Mouse (Mus musculus): ENCODE measurements around the gene Nrxn1. TPM values are rescaled to one million over a fixed set of nuclear protein-coding genes. Genes with fewer than 3 reads are reported as not detected.

Nrxn1 gene
- total and polyA plus RNA-seq, 3 experiments: not detected

DNA sequence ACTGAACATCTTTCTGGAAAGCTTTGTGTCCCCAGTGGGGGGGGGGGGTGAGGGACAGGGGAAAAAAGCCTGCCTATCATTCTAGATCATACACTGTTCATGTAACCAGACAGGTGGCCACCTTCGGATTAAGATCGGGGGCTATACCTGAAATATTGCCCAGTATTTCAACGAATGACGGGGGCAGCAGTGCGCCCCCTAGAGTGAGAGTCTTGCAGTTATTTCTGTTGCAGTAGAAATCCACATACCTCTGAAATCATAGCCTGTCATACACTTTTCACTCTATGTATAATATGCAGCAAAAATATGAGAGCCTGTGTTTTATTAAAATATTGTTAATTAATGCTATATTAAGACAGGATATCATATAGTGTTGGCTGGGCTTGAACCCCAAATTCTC, 636.1 kb downstream of the Nrxn1 start:
- no peaks in the 10 kb centered on the region for H3K4me1 ChIP-seq (ENCODE audit: control insufficient read depth in 1 of 2, insufficient read depth in 2 of 2, low read length in 2 of 2)
- H3K36me3 ChIP-seq (ENCODE audit: control insufficient read depth in 1 of 2, insufficient read depth in 2 of 2, low read length in 2 of 2): no peaks in the 10 kb centered on the region
- DNase-seq (ENCODE audit: low read depth, low spot score): no peak
- no peaks in the 10 kb centered on the region for H3K79me2 ChIP-seq (ENCODE audit: control insufficient read depth, insufficient read depth, low read length, poor library complexity)
- H3K4me3 ChIP-seq (ENCODE audit: control insufficient read depth in 1 of 2, insufficient read depth in 1 of 2, low read depth in 2 of 2, low read length in 2 of 2): no peak overlapping the region
- H3K27ac ChIP-seq (ENCODE audit: control insufficient read depth, low read depth, low read length): no peak overlapping the region
- no peaks in the 10 kb centered on the region for H3K27me3 ChIP-seq (ENCODE audit: control insufficient read depth in 1 of 2, insufficient read depth in 2 of 2, low read length in 2 of 2)
- TF ChIP-seq CTCF (IDR thresholded peaks at IDR 0.05 in 2 of 3, conservative IDR thresholded peaks at IDR 0.05 in 1 of 3; ENCODE audit: control insufficient read depth in 1 of 3, insufficient read depth in 1 of 3, low read depth in 2 of 3, low read length in 3 of 3, poor library complexity in 1 of 3, severe bottlenecking in 1 of 3): no peak; a peak in 1 of 6 replicates
- TF ChIP-seq SMC3 (IDR thresholded peaks at IDR 0.05; ENCODE audit: low read depth, low read length): no peak
- no peak for TF ChIP-seq MAFK (IDR thresholded peaks at IDR 0.05; ENCODE audit: borderline replicate concordance, low read depth, low read length)
- TF ChIP-seq MAX (IDR thresholded peaks at IDR 0.05; ENCODE audit: low read length): no peak
- no peak for TF ChIP-seq E2F4 (IDR thresholded peaks at IDR 0.05; ENCODE audit: borderline replicate concordance, low read depth, low read length)
- no peak overlapping the region for H3K9ac ChIP-seq (ENCODE audit: control insufficient read depth, low read depth, low read length, poor library complexity, severe bottlenecking)
- no peaks in the 10 kb centered on the region for H3K9me3 ChIP-seq (replicated peaks; ENCODE audit: insufficient read depth, low read length)

DNA sequence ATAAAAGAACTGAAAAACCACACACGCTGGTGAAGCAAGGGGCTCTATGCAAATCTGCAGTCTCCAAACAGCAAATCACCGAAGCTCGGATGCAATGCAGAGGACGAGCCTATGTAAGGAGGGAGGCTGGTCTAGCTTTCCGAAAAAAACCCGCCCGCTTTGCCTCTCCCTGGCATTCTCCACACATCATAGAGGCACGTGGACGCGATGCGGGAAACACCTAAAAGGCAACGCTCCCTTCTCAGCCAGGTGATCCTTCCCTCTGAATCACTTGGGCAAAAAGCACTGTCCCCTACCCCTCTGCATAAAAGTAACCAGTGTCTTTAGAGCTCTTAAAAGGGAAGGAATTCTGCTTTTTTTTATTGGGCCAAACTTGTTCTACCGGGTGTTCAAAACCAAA, 637.0 kb downstream of the Nrxn1 start:
- H3K36me3 ChIP-seq (ENCODE audit: control insufficient read depth in 1 of 2, insufficient read depth in 2 of 2, low read length in 2 of 2): no peaks in the 10 kb centered on the region
- no peak overlapping the region for H3K27ac ChIP-seq (ENCODE audit: control insufficient read depth, low read depth, low read length)
- H3K79me2 ChIP-seq (ENCODE audit: control insufficient read depth, insufficient read depth, low read length, poor library complexity): no peaks in the 10 kb centered on the region
- no peaks in the 10 kb centered on the region for H3K4me1 ChIP-seq (ENCODE audit: control insufficient read depth in 1 of 2, insufficient read depth in 2 of 2, low read length in 2 of 2)
- TF ChIP-seq SIN3A (IDR thresholded peaks at IDR 0.05; ENCODE audit: low read length) (no peak), MYB (IDR thresholded peaks at IDR 0.05; ENCODE audit: low read depth, low read length) (no peak), GABPA (IDR thresholded peaks at IDR 0.05; ENCODE audit: low read depth, low read length) (no peak), ZC3H11A (IDR thresholded peaks at IDR 0.05; ENCODE audit: low read depth, low read length) (no peak), MAX (IDR thresholded peaks at IDR 0.05; ENCODE audit: low read length) (no peak), MEF2A (IDR thresholded peaks at IDR 0.05; ENCODE audit: extremely low read depth, insufficient replicate concordance, low read depth, low read length, poor library complexity, severe bottlenecking) (no peak), USF2 (IDR thresholded peaks at IDR 0.05; ENCODE audit: borderline replicate concordance in 1 of 2, insufficient read depth in 1 of 2, low read depth in 1 of 2, low read length in 2 of 2) (no peak), ELF1 (IDR thresholded peaks at IDR 0.05; ENCODE audit: low read depth, low read length) (no peak), RAD21 (IDR thresholded peaks at IDR 0.05; ENCODE audit: low read depth, low read length) (no peak), E2F4 (IDR thresholded peaks at IDR 0.05; ENCODE audit: borderline replicate concordance, low read depth, low read length) (no peak), USF1 (IDR thresholded peaks at IDR 0.05; ENCODE audit: low read depth, low read length) (no peak), NRF1 (IDR thresholded peaks at IDR 0.05; ENCODE audit: insufficient read depth, low read depth, low read length, poor library complexity, severe bottlenecking) (no peak), KAT2A (conservative IDR thresholded peaks at IDR 0.05; ENCODE audit: low read depth, low read length) (no peak), JUND (IDR thresholded peaks at IDR 0.05; ENCODE audit: low read depth, low read length) (no peak)
- H3K4me3 ChIP-seq (ENCODE audit: control insufficient read depth in 1 of 2, insufficient read depth in 1 of 2, low read depth in 2 of 2, low read length in 2 of 2): no peak overlapping the region
- H3K27me3 ChIP-seq (ENCODE audit: control insufficient read depth in 1 of 2, insufficient read depth in 2 of 2, low read length in 2 of 2): no peaks in the 10 kb centered on the region
- DNase-seq (ENCODE audit: low read depth, low spot score): no peak
- H3K9me3 ChIP-seq (replicated peaks; ENCODE audit: insufficient read depth, low read length): no peaks in the 10 kb centered on the region
- H3K9ac ChIP-seq (ENCODE audit: control insufficient read depth, low read depth, low read length, poor library complexity, severe bottlenecking): no peak overlapping the region

Data from MEL (cell line).